In genomic region chr14:121104760-121105329, GRCm38 (mm10) we compare ENCODE assay signal across 14 mouse cellular contexts.
DNase-seq lines count a peak whose midpoint lies in the region; ATAC-seq and TF ChIP-seq lines count a peak whose summit lies in the region.
"Had no signal": no experiment of that assay in that cellular context is flagged by ENCODE, and none has a peak within 500 bp of the region (broad histone marks: within the 10 kb centered on the region; RNA-seq: fewer than 3 reads in every experiment).

No protein-coding gene starts in this region.

- no peaks in the 10 kb centered on the region for H3K27me3 ChIP-seq in kidney, adult 2 months (replicated peaks; ENCODE audit: control insufficient read depth, insufficient read depth, low read length)
- no peaks in the 10 kb centered on the region for H3K27me3 ChIP-seq in embryonic facial prominence, embryonic 12.5 days
- H3K27me3 ChIP-seq in limb, embryonic 15.5 days, result no peaks in the 10 kb centered on the region
- H3K27me3 ChIP-seq: CH12.LX; neural tube, embryonic 13.5 days had no signal

- no peak for DNase-seq in kidney, adult 2 months
- no peak for DNase-seq in kidney, postnatal 14 days
- peak; percentile 79 for DNase-seq in MN1 (ENCODE audit: low spot score)
- DNase-seq in thymus, postnatal 25 days, result no peak
- DNase-seq in left cerebral cortex, postnatal 14 days (ENCODE audit: low spot score in 2 of 2), result no peak
- DNase-seq in gastrocnemius, adult 18-20 months (ENCODE audit: low spot score), result no peak
- DNase-seq: gastrocnemius, postnatal 10 days had no signal

- H3K4me2 ChIP-seq in embryonic facial prominence, embryonic 12.5 days (replicated peaks), result no peak overlapping the region
- H3K4me2 ChIP-seq in limb, embryonic 15.5 days, result no peak overlapping the region
- H3K4me2 ChIP-seq: neural tube, embryonic 13.5 days had no signal

- peak overlapping the region; percentile 53; the same call in 1 of the 2 replicates for H3K27ac ChIP-seq in kidney, adult 2 months (ENCODE audit: insufficient read depth, low read depth, low read length)
- H3K27ac ChIP-seq in embryonic facial prominence, embryonic 12.5 days, result peak overlapping the region; percentile 79
- H3K27ac ChIP-seq in limb, embryonic 15.5 days, result peak overlapping the region; percentile 50
- H3K27ac ChIP-seq: neural tube, embryonic 13.5 days had no signal

- H3K4me1 ChIP-seq in kidney, adult 2 months (ENCODE audit: control insufficient read depth, insufficient read depth, low read length), result peaks cover 53% of the 10 kb centered on the region
- H3K4me1 ChIP-seq in embryonic facial prominence, embryonic 12.5 days, result peaks cover 81% of the 10 kb centered on the region
- peaks cover 86% of the 10 kb centered on the region for H3K4me1 ChIP-seq in limb, embryonic 15.5 days
- H3K4me1 ChIP-seq: megakaryocyte, embryonic 14.5 days had no signal

- no peak for ATAC-seq in embryonic facial prominence, embryonic 12.5 days (ENCODE audit: insufficient number of reproducible peaks, insufficient read depth, low FRiP score, low TSS enrichment)
- no peak for ATAC-seq in limb, embryonic 15.5 days (ENCODE audit: insufficient number of reproducible peaks, low FRiP score, low TSS enrichment, low read depth)
- ATAC-seq: activated CD4-positive, CD25-positive, alpha-beta regulatory T cell, adult 4 months; intestine, postnatal 0 days had no signal

- TF ChIP-seq POLR2A in kidney, adult 2 months (IDR thresholded peaks at IDR 0.05; ENCODE audit: low read depth, low read length), result no peak

- no peak overlapping the region for H3K9ac ChIP-seq in embryonic facial prominence, embryonic 12.5 days
- H3K9ac ChIP-seq in limb, embryonic 15.5 days, result no peak overlapping the region
- H3K9ac ChIP-seq: neural tube, embryonic 13.5 days had no signal

- H3K36me3 ChIP-seq in kidney, adult 2 months (ENCODE audit: control insufficient read depth, insufficient read depth, low read length), result no peaks in the 10 kb centered on the region
- H3K36me3 ChIP-seq in embryonic facial prominence, embryonic 12.5 days, result peaks cover 6% of the 10 kb centered on the region
- peaks cover 7% of the 10 kb centered on the region; the same call in 1 of the 2 replicates for H3K36me3 ChIP-seq in limb, embryonic 15.5 days

- WGBS in kidney, adult 2 months, result 55% methylated on average over 7 of the region's 7 CpGs
- 23% methylated on average over 7 of the region's 7 CpGs for WGBS in embryonic facial prominence, embryonic 12.5 days
- 19% methylated on average over 7 of the region's 7 CpGs for WGBS in limb, embryonic 15.5 days

- intact Hi-C loops in left cerebral cortex, postnatal 14 days (cut with DNase I), result loop anchor here (5.0 kb wide), 2 partner anchors 33 to 68 kb away; partner anchors contain the start of gene Farp1

- no peak for TF ChIP-seq CTCF in kidney, adult 2 months (conservative IDR thresholded peaks at IDR 0.05; ENCODE audit: insufficient read depth, insufficient read length, low read depth, low read length)

- H3K9me3 ChIP-seq in embryonic facial prominence, embryonic 12.5 days, result no peaks in the 10 kb centered on the region
- H3K9me3 ChIP-seq in limb, embryonic 15.5 days, result no peaks in the 10 kb centered on the region
- H3K9me3 ChIP-seq: neural tube, embryonic 13.5 days had no signal

- H3K4me3 ChIP-seq in kidney, adult 2 months (ENCODE audit: insufficient read depth, low read depth, low read length), result no peak overlapping the region
- H3K4me3 ChIP-seq in embryonic facial prominence, embryonic 12.5 days, result no peak overlapping the region
- H3K4me3 ChIP-seq in limb, embryonic 15.5 days, result no peak overlapping the region
- H3K4me3 ChIP-seq: megakaryocyte, embryonic 14.5 days; neural tube, embryonic 13.5 days had no signal
